In genomic region chr11:58235152-58235551, GRCm38 (mm10) we compare ENCODE assay signal across 8 mouse cellular contexts. TPM values are rescaled to one million over a fixed set of nuclear protein-coding genes. Genes with fewer than 3 reads are reported as not detected.
DNase-seq lines count a peak whose midpoint lies in the region; ATAC-seq and TF ChIP-seq lines count a peak whose summit lies in the region.

No protein-coding gene starts in this region.

- no peak overlapping the region for H3K4me3 ChIP-seq in forebrain, embryonic 14.5 days (ENCODE audit: low read depth, low read length)
- no peak overlapping the region for H3K4me3 ChIP-seq in forebrain, embryonic 16.5 days (replicated peaks; ENCODE audit: low read length)
- H3K4me3 ChIP-seq in thymus, adult 2 months (ENCODE audit: control insufficient read depth, insufficient read depth, low read length): no peak overlapping the region

- H3K36me3 ChIP-seq in forebrain, embryonic 14.5 days (ENCODE audit: control insufficient read depth, insufficient read depth, low read length): no peaks in the 10 kb centered on the region
- H3K36me3 ChIP-seq in forebrain, embryonic 16.5 days (ENCODE audit: control insufficient read depth, insufficient read depth): no peaks in the 10 kb centered on the region
- no peaks in the 10 kb centered on the region for H3K36me3 ChIP-seq in thymus, adult 2 months (ENCODE audit: control insufficient read depth, insufficient read depth, low read length)

- no peak overlapping the region for H3K9ac ChIP-seq in forebrain, embryonic 14.5 days (ENCODE audit: low read length)
- no peak overlapping the region for H3K9ac ChIP-seq in forebrain, embryonic 16.5 days (replicated peaks; ENCODE audit: low read depth, low read length)

- no peak overlapping the region for H3K4me2 ChIP-seq in forebrain, embryonic 14.5 days (ENCODE audit: low read length)
- H3K4me2 ChIP-seq in forebrain, embryonic 16.5 days (ENCODE audit: low read length): no peak overlapping the region

- no peaks in the 10 kb centered on the region for H3K9me3 ChIP-seq in forebrain, embryonic 14.5 days (replicated peaks; ENCODE audit: control insufficient read depth, low read length)
- no peaks in the 10 kb centered on the region for H3K9me3 ChIP-seq in forebrain, embryonic 16.5 days (ENCODE audit: control insufficient read depth, low read length)

- TF ChIP-seq CTCF in thymus, adult 2 months (IDR thresholded peaks at IDR 0.05; ENCODE audit: borderline replicate concordance, control insufficient read depth, extremely low read depth, insufficient read depth, low read length, poor library complexity): peak; percentile 18; the same call in 1 of the 2 replicates

- peak; percentile 19 for DNase-seq in forebrain, embryonic 14.5 days (ENCODE audit: low spot score)
- DNase-seq in thymus, adult 2 months: peak; percentile 57
- no peak for DNase-seq in thymus, adult 18-20 months
- DNase-seq in kidney, adult 9 months: peak; percentile 61
- DNase-seq in naive thymus-derived CD4-positive, alpha-beta T cell, adult 2 months (ENCODE audit: low read depth): peak; percentile 84
- DNase-seq in cerebellum, adult 11-12 months: no peak
- DNase-seq in urinary bladder, adult 18-20 months (ENCODE audit: low spot score in 2 of 2): no peak

- WGBS in forebrain, embryonic 14.5 days: 16% methylated on average over 6 of the region's 6 CpGs
- WGBS in forebrain, embryonic 16.5 days: 10% methylated on average over 6 of the region's 6 CpGs
- WGBS in thymus, adult 2 months: 43% methylated on average over 6 of the region's 6 CpGs

- no peaks in the 10 kb centered on the region for H3K4me1 ChIP-seq in forebrain, embryonic 14.5 days (ENCODE audit: control insufficient read depth, insufficient read depth, low read length)
- H3K4me1 ChIP-seq in forebrain, embryonic 16.5 days (replicated peaks; ENCODE audit: control insufficient read depth, insufficient read depth, low read length): peaks cover 6% of the 10 kb centered on the region; the same call in 1 of the 2 replicates
- peaks cover 15% of the 10 kb centered on the region for H3K4me1 ChIP-seq in thymus, adult 2 months (replicated peaks; ENCODE audit: control insufficient read depth, insufficient read depth, low read length)

- TF ChIP-seq POLR2A in thymus, adult 2 months (IDR thresholded peaks at IDR 0.05; ENCODE audit: control insufficient read depth, extremely low read depth, insufficient read depth, low read length, poor library complexity): no peak

- no peaks in the 10 kb centered on the region for H3K27me3 ChIP-seq in forebrain, embryonic 14.5 days (replicated peaks; ENCODE audit: control insufficient read depth, insufficient read depth, low read length)
- H3K27me3 ChIP-seq in forebrain, embryonic 16.5 days (replicated peaks; ENCODE audit: control insufficient read depth, insufficient read depth, low read length): no peaks in the 10 kb centered on the region
- H3K27me3 ChIP-seq in thymus, adult 2 months (ENCODE audit: control insufficient read depth, insufficient read depth, low read length): no peaks in the 10 kb centered on the region

- H3K27ac ChIP-seq in forebrain, embryonic 14.5 days (ENCODE audit: low read depth, low read length): no peak overlapping the region
- H3K27ac ChIP-seq in forebrain, embryonic 16.5 days (ENCODE audit: low read length): no peak overlapping the region
- H3K27ac ChIP-seq in thymus, adult 2 months (ENCODE audit: control insufficient read depth, insufficient read depth, low read length): no peak overlapping the region

- ATAC-seq in forebrain, embryonic 14.5 days: no peak
- ATAC-seq in forebrain, embryonic 16.5 days: no peak

RNA-seq across cellular contexts. Expression of gene Irgm2, which starts 35.7 kb away (rescaled TPM):
- 0.57 and 0.63 TPM in 2 replicates for polyA plus RNA-seq in forebrain, embryonic 14.5 days (2014; fragmentation: Nextera tagmentation; extraction: Ambion mirVana)
- polyA plus RNA-seq in forebrain, embryonic 16.5 days (2015; fragmentation: Nextera tagmentation; extraction: Ambion mirVana): 0.60 and 0.75 TPM in 2 replicates
- 17.1 and 20.1 TPM in 2 replicates for polyA plus RNA-seq in thymus, adult 2 months (2012; rRNA removed)

RNA-seq across cellular contexts. Expression of gene Igtp, which starts 35.8 kb away (rescaled TPM):
- polyA plus RNA-seq in forebrain, embryonic 14.5 days (2014; fragmentation: Nextera tagmentation; extraction: Ambion mirVana): 1.4 and 1.6 TPM in 2 replicates
- polyA plus RNA-seq in forebrain, embryonic 16.5 days (2015; fragmentation: Nextera tagmentation; extraction: Ambion mirVana): 1.3 and 1.5 TPM in 2 replicates
- 58.1 and 60.9 TPM in 2 replicates for polyA plus RNA-seq in thymus, adult 2 months (2012; rRNA removed)

RNA-seq across cellular contexts. Expression of gene 4930438A08Rik, which starts 39.4 kb away (rescaled TPM):
- polyA plus RNA-seq in forebrain, embryonic 14.5 days (2014; fragmentation: Nextera tagmentation; extraction: Ambion mirVana): not detected in 2 replicates
- not detected in 2 replicates for polyA plus RNA-seq in forebrain, embryonic 16.5 days (2015; fragmentation: Nextera tagmentation; extraction: Ambion mirVana)
- polyA plus RNA-seq in thymus, adult 2 months (2012; rRNA removed): 0.07 and 0.29 TPM in 2 replicates

Comparison
In these comparisons a context has a peak if more than half of its experiments do, and no peak if none do; other contexts are left out.
1. DNase-seq: peak in forebrain, embryonic 14.5 days (single experiment), thymus, adult 2 months (single experiment), kidney, adult 9 months (single experiment) and naive thymus-derived CD4-positive, alpha-beta T cell, adult 2 months (single experiment); none in thymus, adult 18-20 months (0 of 2), cerebellum, adult 11-12 months (single experiment) and urinary bladder, adult 18-20 months (0 of 2).
2. RNA of gene Irgm2, which starts 35.7 kb away (polyA plus RNA-seq): 17.1 to 20.1 TPM in thymus, adult 2 months; 0.60 to 0.75 TPM in forebrain, embryonic 16.5 days and 0.57 to 0.63 TPM in forebrain, embryonic 14.5 days; every median in the first group is over 10 times any median in the second.
3. RNA of gene Igtp, which starts 35.8 kb away (polyA plus RNA-seq): 58.1 to 60.9 TPM in thymus, adult 2 months; 1.4 to 1.6 TPM in forebrain, embryonic 14.5 days and 1.3 to 1.5 TPM in forebrain, embryonic 16.5 days; every median in the first group is over 10 times any median in the second.